Mouse (Mus musculus): ENCODE data around the gene Lipt2. TPM values are rescaled to one million over a fixed set of nuclear protein-coding genes. Genes with fewer than 3 reads are reported as not detected.

The Lipt2 gene
- polyA plus RNA-seq, 1 experiment from 2014 or later: 20.2 TPM

- Histone ChIP-seq H3K9me3 (ENCODE audit: control insufficient read depth, low read length) (no peaks in the 10 kb centered on the region), H3K4me2 (replicated peaks) (no peak overlapping the region), H3K27ac (no peak overlapping the region), H3K36me3 (replicated peaks; ENCODE audit: control insufficient read depth, insufficient read depth) (no peaks in the 10 kb centered on the region), H3K4me3 (replicated peaks; ENCODE audit: low read length) (no peak overlapping the region), H3K9ac (no peak overlapping the region), H3K4me1 (replicated peaks; ENCODE audit: control insufficient read depth, insufficient read depth, low read length) (no peaks in the 10 kb centered on the region), H3K27me3 (ENCODE audit: control insufficient read depth, insufficient read depth, low read length) (no peaks in the 10 kb centered on the region)
- no peak for ATAC-seq (ENCODE audit: low FRiP score)
- 82% methylated on average over 7 of the region's 7 CpGs for WGBS
- DNase-seq (ENCODE audit: low spot score): no peak
These were observed 32.6 kb upstream of the Lipt2 start for GRCm38 (mm10) chr7:100126514-100126913.

GRCm38 (mm10) chr7:100128262-100129041, 30.6 kb upstream of the Lipt2 start:
- Histone ChIP-seq H3K36me3 (replicated peaks; ENCODE audit: control insufficient read depth, insufficient read depth) (no peaks in the 10 kb centered on the region), H3K4me2 (replicated peaks) (no peak overlapping the region), H3K9ac (no peak overlapping the region), H3K4me3 (replicated peaks; ENCODE audit: low read length) (no peak overlapping the region), H3K27ac (no peak overlapping the region), H3K4me1 (replicated peaks; ENCODE audit: control insufficient read depth, insufficient read depth, low read length) (no peaks in the 10 kb centered on the region), H3K27me3 (ENCODE audit: control insufficient read depth, insufficient read depth, low read length) (no peaks in the 10 kb centered on the region), H3K9me3 (ENCODE audit: control insufficient read depth, low read length) (no peaks in the 10 kb centered on the region)
- ATAC-seq (ENCODE audit: low FRiP score) (no peak), DNase-seq (ENCODE audit: low spot score) (no peak)
- 91% methylated on average over 7 of the region's 7 CpGs for WGBS

- no peak overlapping the region for H3K4me2 ChIP-seq (replicated peaks)
- H3K27me3 ChIP-seq (ENCODE audit: control insufficient read depth, insufficient read depth, low read length): no peaks in the 10 kb centered on the region
- H3K9ac ChIP-seq: no peak overlapping the region
- no peaks in the 10 kb centered on the region for H3K9me3 ChIP-seq (ENCODE audit: control insufficient read depth, low read length)
- H3K4me3 ChIP-seq (replicated peaks; ENCODE audit: low read length): no peak overlapping the region
- WGBS: 61% methylated on average over 6 of the region's 6 CpGs
- H3K36me3 ChIP-seq (replicated peaks; ENCODE audit: control insufficient read depth, insufficient read depth): no peaks in the 10 kb centered on the region
- ATAC-seq (ENCODE audit: low FRiP score): no peak
- H3K27ac ChIP-seq: no peak overlapping the region
- H3K4me1 ChIP-seq (replicated peaks; ENCODE audit: control insufficient read depth, insufficient read depth, low read length): no peaks in the 10 kb centered on the region
- no peak for DNase-seq (ENCODE audit: low spot score)
These were observed 28.5 kb upstream of the Lipt2 start for GRCm38 (mm10) chr7:100130592-100130991.

- DNase-seq (ENCODE audit: low spot score): no peak
- 64% methylated on average over 1 of the region's 1 CpGs for WGBS
- Histone ChIP-seq H3K4me1 (replicated peaks; ENCODE audit: control insufficient read depth, insufficient read depth, low read length) (no peaks in the 10 kb centered on the region), H3K4me3 (replicated peaks; ENCODE audit: low read length) (no peak overlapping the region), H3K9me3 (ENCODE audit: control insufficient read depth, low read length) (no peaks in the 10 kb centered on the region), H3K27ac (no peak overlapping the region), H3K27me3 (ENCODE audit: control insufficient read depth, insufficient read depth, low read length) (no peaks in the 10 kb centered on the region), H3K4me2 (replicated peaks) (no peak overlapping the region), H3K9ac (no peak overlapping the region), H3K36me3 (replicated peaks; ENCODE audit: control insufficient read depth, insufficient read depth) (no peaks in the 10 kb centered on the region)
- no peak for ATAC-seq (ENCODE audit: low FRiP score)
These were observed 26.7 kb upstream of the Lipt2 start for GRCm38 (mm10) chr7:100132379-100132778.

- peaks cover 2% of the 10 kb centered on the region; the same call in 1 of the 2 replicates for H3K9me3 ChIP-seq (ENCODE audit: control insufficient read depth, low read length)
- 82% methylated on average over 9 of the region's 9 CpGs for WGBS
- no peak overlapping the region for H3K9ac ChIP-seq
- H3K4me2 ChIP-seq (replicated peaks): no peak overlapping the region
- H3K27me3 ChIP-seq (ENCODE audit: control insufficient read depth, insufficient read depth, low read length): no peaks in the 10 kb centered on the region
- H3K36me3 ChIP-seq (replicated peaks; ENCODE audit: control insufficient read depth, insufficient read depth): no peaks in the 10 kb centered on the region
- no peak overlapping the region for H3K27ac ChIP-seq
- ATAC-seq (ENCODE audit: low FRiP score): no peak
- no peak overlapping the region for H3K4me3 ChIP-seq (replicated peaks; ENCODE audit: low read length)
- no peak for DNase-seq (ENCODE audit: low spot score)
- no peaks in the 10 kb centered on the region for H3K4me1 ChIP-seq (replicated peaks; ENCODE audit: control insufficient read depth, insufficient read depth, low read length)
These were observed 22.0 kb upstream of the Lipt2 start for GRCm38 (mm10) chr7:100137038-100137437.

GRCm38 (mm10) chr7:100138075-100138474, 21.0 kb upstream of the Lipt2 start:
- no peak for ATAC-seq (ENCODE audit: low FRiP score)
- WGBS: 94% methylated on average over 4 of the region's 4 CpGs
- Histone ChIP-seq H3K4me2 (replicated peaks) (no peak overlapping the region), H3K9me3 (ENCODE audit: control insufficient read depth, low read length) (peaks cover 5% of the 10 kb centered on the region; the same call in 1 of the 2 replicates), H3K9ac (no peak overlapping the region), H3K27ac (no peak overlapping the region), H3K4me3 (replicated peaks; ENCODE audit: low read length) (no peak overlapping the region), H3K27me3 (ENCODE audit: control insufficient read depth, insufficient read depth, low read length) (no peaks in the 10 kb centered on the region), H3K4me1 (replicated peaks; ENCODE audit: control insufficient read depth, insufficient read depth, low read length) (no peaks in the 10 kb centered on the region), H3K36me3 (replicated peaks; ENCODE audit: control insufficient read depth, insufficient read depth) (no peaks in the 10 kb centered on the region)
- no peak for DNase-seq (ENCODE audit: low spot score)

- no peak overlapping the region for H3K9ac ChIP-seq
These were observed 18.5 kb upstream of the Lipt2 start for GRCm38 (mm10) chr7:100140591-100140990.

GRCm38 (mm10) chr7:100148586-100148985, 10.5 kb upstream of the Lipt2 start:
- ATAC-seq (ENCODE audit: low FRiP score) (no peak), DNase-seq (ENCODE audit: low spot score) (no peak)
- H3K4me3 ChIP-seq (replicated peaks; ENCODE audit: low read length): no peak overlapping the region
- no peaks in the 10 kb centered on the region for H3K4me1 ChIP-seq (replicated peaks; ENCODE audit: control insufficient read depth, insufficient read depth, low read length)
- no peaks in the 10 kb centered on the region for H3K36me3 ChIP-seq (replicated peaks; ENCODE audit: control insufficient read depth, insufficient read depth)
- no peaks in the 10 kb centered on the region for H3K9me3 ChIP-seq (ENCODE audit: control insufficient read depth, low read length)
- no peak overlapping the region for H3K4me2 ChIP-seq (replicated peaks)
- no peaks in the 10 kb centered on the region for H3K27me3 ChIP-seq (ENCODE audit: control insufficient read depth, insufficient read depth, low read length)
- no peak overlapping the region for H3K9ac ChIP-seq
- WGBS: 88% methylated on average over 4 of the region's 4 CpGs
- H3K27ac ChIP-seq: no peak overlapping the region

More at GRCm38 (mm10) chr7:100140591-100140990, 18.5 kb upstream of the Lipt2 start:
- 60% methylated on average over 1 of the region's 1 CpGs for WGBS
- Histone ChIP-seq H3K9me3 (ENCODE audit: control insufficient read depth, low read length) (peaks cover 5% of the 10 kb centered on the region; the same call in 1 of the 2 replicates), H3K4me2 (replicated peaks) (no peak overlapping the region), H3K27me3 (ENCODE audit: control insufficient read depth, insufficient read depth, low read length) (no peaks in the 10 kb centered on the region), H3K4me3 (replicated peaks; ENCODE audit: low read length) (no peak overlapping the region), H3K4me1 (replicated peaks; ENCODE audit: control insufficient read depth, insufficient read depth, low read length) (no peaks in the 10 kb centered on the region), H3K27ac (no peak overlapping the region), H3K36me3 (replicated peaks; ENCODE audit: control insufficient read depth, insufficient read depth) (no peaks in the 10 kb centered on the region)
- no peak for DNase-seq (ENCODE audit: low spot score)
- no peak for ATAC-seq (ENCODE audit: low FRiP score)

GRCm38 (mm10) chr7:100150086-100150485, 9.0 kb upstream of the Lipt2 start:
- no peak overlapping the region for H3K4me3 ChIP-seq (replicated peaks; ENCODE audit: low read length)
- H3K9me3 ChIP-seq (ENCODE audit: control insufficient read depth, low read length): no peaks in the 10 kb centered on the region
- H3K4me2 ChIP-seq (replicated peaks): no peak overlapping the region
- H3K27ac ChIP-seq: no peak overlapping the region
- H3K4me1 ChIP-seq (replicated peaks; ENCODE audit: control insufficient read depth, insufficient read depth, low read length): no peaks in the 10 kb centered on the region
- H3K9ac ChIP-seq: no peak overlapping the region
- no peaks in the 10 kb centered on the region for H3K27me3 ChIP-seq (ENCODE audit: control insufficient read depth, insufficient read depth, low read length)
- DNase-seq (ENCODE audit: low spot score) (no peak), ATAC-seq (ENCODE audit: low FRiP score) (no peak)
- WGBS: 49% methylated on average over 10 of the region's 10 CpGs
- H3K36me3 ChIP-seq (replicated peaks; ENCODE audit: control insufficient read depth, insufficient read depth): no peaks in the 10 kb centered on the region
